Mouse (Mus musculus): ENCODE measurements around the gene Xpr1.

The Xpr1 gene

DNA sequence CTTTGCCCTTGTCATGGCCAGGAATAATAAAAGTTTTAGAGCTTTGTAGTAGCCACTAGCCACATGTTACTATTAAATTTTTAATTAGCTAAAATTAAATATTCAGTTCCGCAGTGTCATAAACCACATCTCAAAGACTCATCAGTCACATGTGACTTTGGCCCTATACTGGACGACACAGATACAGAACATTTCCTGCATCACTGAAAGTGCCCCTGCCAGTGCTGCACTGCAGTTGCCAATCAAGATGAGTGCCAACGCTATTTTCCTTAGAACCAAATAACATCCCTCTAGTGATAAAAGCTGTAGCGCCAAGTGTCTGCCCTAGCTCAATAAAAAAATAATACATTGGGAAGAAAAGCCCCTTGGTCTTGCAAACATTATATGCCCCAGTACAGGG lies 17.2 kb downstream of the Xpr1 start:
- no peak for DNase-seq (ENCODE audit: low read depth)

DNA sequence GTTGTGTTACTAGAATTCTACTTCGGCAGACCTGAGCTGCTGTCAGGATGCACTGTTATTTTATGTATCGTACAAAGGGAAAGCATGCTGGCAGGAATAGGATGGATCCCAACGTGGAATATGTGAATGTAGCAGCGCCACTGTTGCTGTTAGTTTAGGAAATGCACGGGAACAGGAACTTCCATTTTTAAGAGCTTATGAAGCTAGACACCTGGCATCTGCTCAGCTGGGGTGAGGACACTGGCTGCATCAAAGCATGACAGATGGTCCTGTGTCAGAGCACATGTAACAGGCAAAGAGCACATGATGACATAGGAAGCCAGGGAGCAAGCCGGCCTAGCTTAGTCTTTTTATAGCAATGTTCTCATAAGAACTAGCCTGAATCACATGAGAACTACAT lies 22.4 kb downstream of the Xpr1 start:
- no peak for DNase-seq (ENCODE audit: low read depth)

DNA sequence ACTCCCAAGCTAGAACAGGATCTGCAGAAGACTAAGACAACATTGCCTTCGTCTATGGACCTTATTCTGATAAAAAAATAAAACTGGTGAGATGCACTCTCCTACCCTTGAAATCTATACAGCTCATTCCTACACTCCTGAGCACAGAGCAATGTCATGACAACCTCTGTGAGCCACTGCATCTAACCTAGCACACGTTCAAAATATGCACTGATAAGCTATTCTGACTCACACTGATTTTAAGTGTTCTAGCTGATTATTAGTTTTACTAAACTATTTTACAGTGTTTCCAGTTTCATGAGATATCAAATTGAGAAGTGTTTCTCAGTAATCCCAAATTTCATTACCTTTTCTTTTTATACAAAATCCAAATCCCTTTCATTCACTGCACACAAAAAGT lies 23.2 kb downstream of the Xpr1 start:
- DNase-seq (ENCODE audit: low read depth): no peak

DNA sequence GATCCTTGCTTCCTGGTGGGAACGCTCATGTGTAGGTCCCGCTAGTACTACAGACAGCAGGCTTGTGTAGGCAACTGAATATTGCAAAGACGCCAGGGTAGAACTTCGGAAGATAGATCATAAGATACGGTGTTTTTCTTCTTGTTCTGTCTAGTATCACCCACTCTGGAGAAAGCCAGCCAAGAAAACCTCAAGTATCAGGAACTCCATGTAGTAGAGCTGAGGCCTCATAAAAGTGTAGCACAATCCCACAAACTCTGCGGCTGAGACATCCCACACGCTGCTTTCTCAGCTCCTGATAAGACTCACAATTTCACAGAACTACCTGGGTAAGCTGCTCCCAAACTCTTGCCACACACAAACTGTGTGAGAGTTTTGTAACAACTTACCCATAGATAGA lies 24.4 kb downstream of the Xpr1 start:
- no peak for DNase-seq (ENCODE audit: low read depth)

DNA sequence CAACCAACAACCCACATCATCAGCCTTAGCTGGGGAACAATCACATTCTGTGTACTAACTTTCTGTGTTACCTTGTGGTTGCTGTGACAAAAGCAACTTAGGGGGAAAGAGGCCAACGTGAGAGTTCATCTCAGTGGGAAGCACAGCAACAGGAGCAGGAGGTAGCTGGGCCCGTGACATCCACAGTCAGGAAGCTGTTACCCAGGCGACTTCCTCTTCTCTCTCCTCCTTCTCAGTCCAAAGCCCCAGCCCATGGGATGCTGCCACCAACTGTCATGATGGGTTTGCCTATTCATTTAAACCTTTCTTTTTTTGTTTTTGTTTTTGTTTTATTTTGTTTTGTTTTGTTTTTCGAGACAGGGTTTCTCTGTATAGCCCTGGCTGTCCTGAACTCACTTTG lies 25.7 kb downstream of the Xpr1 start:
- no peak for DNase-seq (ENCODE audit: low read depth)

DNA sequence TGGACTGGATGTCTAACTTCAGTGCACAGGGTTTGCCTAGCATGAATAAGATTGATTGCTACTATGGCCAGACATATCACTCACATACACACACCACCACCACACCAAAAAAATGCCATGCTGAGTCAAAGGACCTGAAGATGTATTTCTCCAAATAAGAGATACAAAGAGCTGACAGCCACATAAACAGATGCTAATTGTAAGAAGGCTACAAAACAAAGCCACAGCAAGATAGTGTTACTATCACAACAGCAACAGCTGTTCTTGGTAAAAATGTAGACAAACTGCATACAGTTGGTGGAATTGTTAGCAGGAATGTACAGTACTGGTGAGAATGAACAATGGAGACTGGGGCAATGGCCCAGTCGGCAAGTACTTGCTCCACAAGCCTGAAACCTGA lies 28.8 kb downstream of the Xpr1 start:
- no peak for DNase-seq (ENCODE audit: low read depth)

DNA sequence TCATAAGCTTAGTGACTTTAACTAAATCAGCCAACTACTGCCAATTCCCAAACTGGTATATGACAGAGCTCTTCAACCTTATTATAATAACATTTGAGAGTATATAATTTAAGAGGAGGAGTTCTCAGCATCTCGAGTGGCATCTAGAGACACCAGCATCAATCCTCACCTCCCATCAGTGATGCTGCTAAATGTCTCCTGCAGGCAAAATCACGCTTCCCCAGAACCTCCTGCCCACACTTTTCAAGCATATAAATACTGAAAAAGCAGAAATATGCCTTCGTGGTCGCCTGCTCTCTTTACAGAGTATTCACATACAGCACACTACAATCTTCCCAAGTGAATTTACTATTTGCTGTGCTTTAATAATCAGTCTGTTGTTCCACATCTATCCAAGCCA lies 30.7 kb downstream of the Xpr1 start:
- no peak for DNase-seq (ENCODE audit: low read depth)

DNA sequence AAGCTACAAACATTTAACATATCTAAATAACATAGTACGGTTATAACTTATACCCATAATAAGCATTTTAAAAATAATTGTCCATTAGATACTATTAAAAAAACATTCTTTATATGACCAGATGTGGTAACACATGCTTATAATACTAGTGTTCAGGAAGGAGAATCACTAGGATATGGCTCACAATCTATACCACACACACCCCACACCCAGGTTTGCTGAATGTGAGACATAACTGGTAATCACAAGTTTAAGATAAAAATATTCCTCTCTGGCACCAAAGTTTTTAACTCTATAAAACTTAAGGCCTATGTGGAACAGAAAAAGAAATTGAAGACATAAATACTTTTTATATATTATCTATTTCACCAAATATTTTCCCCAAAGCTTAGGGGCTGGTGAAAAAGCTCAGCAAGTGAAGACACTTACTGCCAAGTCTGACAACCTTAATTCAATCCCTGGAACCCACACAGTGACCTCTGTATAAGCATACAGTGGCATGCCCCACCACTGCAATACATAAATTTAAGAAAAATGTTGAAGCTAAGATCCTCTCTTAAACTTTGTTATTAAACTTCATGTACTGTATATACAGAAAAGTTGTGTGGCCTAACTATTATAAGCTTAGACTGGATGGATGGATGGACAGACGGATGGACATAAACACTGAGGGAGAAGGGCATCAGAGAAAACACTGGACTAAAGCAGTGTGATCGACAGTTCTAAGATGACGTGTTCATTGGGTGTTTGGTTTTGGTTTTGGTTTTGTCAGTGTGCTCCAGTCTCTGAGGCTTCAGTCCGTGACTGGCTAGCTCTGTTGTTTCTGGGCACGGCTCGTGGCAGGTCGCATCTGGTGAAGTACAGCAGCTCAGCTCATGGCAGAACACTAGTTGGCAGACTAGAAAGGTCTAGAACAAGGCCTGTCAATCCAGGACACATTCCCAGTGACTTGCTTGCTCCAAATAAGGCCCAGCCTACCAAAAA lies 33.6 kb downstream of the Xpr1 start:
- no peak for DNase-seq (ENCODE audit: low read depth)

DNA sequence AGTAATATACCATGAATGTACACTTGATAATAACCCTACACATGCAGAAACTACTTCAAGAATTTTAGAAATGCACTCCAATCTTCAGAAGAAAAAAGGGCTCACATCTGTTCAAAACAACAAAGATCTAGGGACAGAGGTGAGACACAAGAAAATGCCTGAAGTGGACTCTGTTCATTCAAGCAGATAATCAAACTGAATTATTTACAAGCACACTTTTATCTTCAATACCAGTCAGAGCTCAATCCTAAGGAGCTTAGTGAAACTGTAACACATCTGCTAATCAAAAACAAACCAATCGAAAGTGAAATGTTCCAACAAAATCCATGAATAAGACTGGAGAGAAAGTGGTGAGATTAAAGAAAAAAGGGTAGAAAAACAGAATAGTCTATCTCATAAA lies 35.3 kb downstream of the Xpr1 start:
- no peak for DNase-seq (ENCODE audit: low read depth)

DNA sequence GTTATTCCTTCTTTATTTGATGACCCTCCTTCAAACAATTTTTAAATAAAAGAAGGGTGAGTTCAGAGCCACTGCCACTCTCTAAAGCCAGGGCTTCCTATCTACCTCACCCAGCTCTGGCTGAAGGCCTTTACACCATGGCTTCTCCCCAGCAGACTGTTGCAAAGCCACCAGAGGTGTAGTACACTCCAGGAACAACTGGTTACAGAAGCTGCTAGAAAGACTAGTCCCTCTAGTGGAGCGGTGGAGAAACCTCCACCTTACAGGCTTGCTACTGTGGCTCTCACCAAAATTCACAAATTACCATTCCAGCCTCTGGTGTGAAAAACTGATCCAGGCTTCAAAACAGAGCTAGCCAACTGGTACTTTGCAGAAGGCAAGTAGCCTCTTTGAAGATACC lies 37.9 kb downstream of the Xpr1 start:
- no peak for DNase-seq (ENCODE audit: low read depth)

DNA sequence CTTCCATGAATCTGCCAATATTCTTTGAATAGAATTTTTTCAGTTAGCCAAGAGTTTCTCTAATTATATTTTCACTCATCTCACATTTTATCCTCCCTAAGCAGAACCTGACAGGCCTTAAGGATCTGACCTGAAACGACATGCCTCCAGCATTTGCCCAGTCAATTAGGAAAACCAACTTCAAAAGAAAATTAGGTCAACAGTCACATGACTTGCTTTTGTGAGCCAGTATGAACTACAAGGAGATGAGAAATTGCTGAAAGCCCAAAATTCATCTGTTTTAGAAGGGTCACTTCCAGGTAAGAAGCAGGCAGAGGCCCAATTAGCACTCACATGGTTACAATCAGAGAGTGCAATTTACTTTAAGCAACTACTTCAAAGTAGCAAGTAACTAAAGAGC lies 44.4 kb downstream of the Xpr1 start:
- no peak for DNase-seq (ENCODE audit: low read depth)

DNA sequence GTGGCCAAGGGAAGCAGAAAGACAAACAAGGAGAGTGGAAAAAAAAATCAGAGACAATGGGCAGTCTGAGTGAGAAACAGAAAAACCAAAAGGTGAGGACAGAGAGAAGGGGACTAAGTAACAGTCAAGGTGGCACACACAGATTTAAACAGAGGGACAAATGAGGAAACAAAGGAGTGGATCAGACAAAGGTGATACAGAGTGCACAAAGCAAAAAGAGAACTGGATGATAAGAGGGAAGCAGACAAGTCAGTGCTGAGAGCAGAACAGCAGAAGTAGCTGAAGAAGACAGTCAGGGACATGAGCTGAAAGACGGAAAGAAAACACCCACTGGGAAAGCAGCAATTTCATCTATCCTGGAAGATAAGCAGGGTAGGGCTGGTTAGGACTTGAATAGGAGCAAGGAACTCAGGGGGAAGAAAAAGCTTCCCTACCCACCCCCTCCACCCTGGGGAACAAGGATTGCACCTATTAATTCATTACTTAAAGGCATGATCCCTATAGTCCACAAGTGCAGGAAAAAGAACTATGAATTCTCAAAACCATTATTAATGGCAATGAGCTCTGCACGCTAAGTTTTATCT lies 47.0 kb downstream of the Xpr1 start:
- DNase-seq (ENCODE audit: low read depth): no peak

DNA sequence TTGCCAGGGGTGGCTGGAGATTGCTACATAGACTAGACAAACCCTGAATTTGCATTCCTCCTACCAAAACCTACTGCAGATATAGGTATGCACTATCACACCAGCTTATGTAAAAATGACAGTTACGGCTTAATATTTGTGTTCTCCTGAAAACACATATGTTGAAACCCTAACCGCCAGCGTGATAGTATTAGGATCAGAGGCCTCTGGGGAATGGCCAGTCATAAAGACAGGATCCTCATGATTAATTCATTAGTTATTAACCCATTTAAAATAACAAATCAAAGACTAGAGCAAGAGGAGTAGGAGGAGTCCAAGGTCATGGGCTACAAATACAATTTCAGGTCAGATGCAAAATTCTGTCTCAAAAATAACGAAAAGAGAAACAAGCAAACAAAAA lies 50.8 kb downstream of the Xpr1 start:
- DNase-seq (ENCODE audit: low read depth): no peak

DNA sequence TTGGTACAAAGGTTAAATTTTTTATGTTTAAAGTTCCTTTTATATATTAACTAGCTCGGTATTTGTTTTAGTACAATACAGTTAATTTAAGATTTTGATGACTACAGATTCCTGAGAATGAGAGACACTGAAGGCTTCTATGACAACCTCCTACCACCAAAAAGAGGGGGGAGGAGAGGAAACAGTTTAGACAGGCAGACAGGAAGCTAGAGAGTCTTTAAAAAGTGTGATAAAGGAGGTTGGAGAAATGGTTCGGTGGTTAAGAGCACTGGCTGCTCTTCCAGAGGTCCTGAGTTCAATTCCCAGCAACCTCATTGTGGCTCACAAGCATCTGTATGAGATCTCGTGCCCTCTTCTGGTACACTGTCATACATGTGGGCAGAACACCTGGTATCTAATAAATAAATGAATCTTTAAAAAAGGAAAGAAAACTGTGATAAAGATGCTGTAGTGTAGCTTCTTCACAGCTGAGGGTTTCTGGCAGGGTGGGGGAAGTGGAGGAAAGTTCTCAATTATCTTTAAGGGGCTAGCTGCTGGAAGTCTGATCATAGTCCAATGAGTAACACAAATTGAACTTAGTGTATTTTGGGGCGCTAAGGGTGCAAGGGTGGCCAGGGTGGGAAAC lies 55.6 kb downstream of the Xpr1 start:
- DNase-seq (ENCODE audit: low read depth): no peak

DNA sequence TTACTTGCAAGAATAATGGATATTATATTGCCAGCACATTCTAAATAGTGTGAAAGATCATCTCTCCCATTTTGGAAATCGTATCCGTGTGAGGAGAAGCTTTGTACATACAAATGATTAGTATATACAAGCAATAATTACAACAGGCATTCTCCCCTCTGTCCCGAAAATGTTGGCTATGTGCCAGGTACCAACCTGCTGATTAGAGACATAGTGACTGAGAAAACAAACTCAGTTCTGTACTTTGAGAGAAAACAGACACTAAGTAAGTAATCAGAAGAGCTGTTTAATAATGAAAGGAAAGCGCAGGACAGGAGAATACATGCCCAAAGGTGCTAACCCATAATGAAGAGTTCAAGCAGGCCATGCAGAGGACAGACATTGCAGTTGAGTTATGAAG lies 64.1 kb downstream of the Xpr1 start:
- DNase-seq (ENCODE audit: low read depth): peak; percentile 3

DNA sequence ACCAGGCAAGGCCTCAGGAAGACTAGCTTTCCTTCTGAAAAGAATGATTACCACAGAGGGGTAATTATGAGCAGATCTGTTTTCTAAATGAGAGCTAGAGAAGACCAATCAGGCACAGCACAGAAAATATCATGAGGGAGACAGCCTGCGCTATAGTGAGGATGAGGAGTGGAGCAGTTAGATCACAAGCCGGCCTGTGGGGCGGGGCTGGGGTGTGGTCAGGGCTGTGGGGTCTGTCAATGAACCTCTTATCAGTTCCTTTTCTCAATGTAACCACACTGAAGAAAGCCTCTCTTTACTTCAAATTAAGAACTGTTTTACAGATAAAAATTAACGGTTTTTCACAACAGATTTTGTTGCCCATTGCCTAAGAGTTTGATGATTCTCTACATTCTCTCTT lies 65.7 kb downstream of the Xpr1 start:
- DNase-seq (ENCODE audit: low read depth): no peak

DNA sequence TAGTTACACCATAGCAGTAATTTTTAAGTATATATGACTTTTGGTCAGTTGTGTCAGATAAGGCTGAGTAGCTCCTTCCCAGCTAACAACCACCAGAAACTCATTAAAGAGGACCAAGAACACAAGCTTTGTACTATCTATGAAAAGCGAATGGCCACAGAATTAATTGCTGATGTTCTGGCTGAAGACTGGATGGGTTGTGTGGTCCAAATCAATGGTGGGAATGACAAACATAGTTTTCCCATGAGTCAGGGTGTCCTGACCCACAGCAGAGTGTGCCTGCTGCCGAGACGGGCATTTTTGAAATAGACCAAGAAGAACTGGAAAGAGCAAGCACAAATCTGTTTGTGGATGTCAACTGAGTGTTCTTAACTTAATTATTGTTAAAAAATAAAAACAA lies 68.7 kb downstream of the Xpr1 start:
- DNase-seq (ENCODE audit: low read depth): peak; percentile 24

DNA sequence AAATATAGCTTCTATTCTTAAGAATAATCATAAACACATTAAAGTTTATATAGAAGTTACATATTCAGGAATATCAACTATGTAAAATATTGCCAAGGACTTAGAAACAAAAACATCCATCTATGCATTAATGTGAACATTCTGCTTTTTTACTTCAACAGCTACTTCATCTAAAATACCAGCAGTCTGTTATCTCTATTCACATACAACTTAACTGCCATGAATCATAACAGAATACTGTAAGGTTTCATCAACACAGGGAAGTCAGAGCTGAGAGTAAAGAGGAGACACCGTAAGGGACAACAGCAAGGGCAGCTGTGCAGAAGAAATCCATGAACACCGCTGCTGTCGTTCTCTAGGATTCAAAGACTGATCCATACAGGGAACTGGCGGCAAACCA lies 69.9 kb downstream of the Xpr1 start:
- no peak for DNase-seq (ENCODE audit: low read depth)

DNA sequence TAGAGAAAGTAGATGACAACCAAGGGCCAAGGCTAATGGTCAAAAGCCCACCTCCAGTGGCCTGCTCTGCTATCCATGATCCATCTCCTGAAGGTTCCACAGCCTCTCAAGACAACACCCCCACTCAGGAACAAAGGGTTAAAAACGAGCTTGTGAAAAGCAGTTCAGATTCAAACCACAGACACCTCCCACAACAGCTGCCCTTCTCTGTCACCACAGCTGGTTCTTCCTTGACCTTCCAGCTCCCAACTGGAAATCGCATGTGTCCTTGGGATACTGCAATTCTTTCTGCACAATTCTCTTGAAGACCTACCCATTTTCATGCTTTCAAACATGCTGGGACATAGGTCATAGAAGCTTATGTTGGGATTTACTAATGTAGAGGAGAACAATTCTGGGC lies 73.2 kb downstream of the Xpr1 start:
- DNase-seq (ENCODE audit: low read depth): no peak

DNA sequence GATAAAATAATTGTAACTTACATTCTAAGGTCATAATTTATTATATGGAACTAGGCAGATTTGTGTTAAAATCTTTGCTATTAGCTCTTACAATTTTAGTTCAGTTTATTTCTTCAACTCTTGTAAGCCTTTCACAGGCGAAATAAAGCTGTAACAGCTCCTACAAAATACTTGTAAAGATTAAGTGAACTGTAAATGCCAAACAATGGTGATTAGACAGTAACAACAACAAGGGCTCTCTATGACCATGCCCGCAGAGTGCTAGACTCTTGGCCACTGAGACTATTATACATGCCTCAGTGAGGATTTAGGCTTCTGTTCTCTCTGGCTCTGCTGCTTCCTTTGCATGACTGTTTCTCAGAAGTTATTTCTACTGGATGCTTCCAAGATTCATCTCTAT lies 77.6 kb downstream of the Xpr1 start:
- DNase-seq (ENCODE audit: low read depth): no peak

DNA sequence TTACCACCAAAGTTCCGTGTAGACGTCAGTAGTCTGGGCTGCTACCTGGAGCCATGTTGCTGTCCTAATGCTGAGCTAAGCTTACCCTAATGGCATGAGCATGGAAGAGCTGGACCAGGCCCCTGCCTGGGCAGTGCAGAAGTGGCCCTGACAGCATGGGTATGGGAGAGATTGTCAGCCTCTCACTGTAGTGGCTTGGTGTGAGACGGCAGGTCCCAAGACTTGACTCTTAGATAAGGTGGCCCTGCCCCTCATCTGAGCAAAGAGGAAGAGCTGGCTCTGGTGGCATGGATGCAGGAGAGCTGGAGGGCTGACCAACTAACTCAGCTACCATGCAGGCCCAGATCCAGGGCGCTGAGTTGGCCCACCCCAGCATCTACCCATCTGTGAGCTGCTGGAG lies 79.9 kb downstream of the Xpr1 start:
- DNase-seq (ENCODE audit: low read depth): no peak

DNA sequence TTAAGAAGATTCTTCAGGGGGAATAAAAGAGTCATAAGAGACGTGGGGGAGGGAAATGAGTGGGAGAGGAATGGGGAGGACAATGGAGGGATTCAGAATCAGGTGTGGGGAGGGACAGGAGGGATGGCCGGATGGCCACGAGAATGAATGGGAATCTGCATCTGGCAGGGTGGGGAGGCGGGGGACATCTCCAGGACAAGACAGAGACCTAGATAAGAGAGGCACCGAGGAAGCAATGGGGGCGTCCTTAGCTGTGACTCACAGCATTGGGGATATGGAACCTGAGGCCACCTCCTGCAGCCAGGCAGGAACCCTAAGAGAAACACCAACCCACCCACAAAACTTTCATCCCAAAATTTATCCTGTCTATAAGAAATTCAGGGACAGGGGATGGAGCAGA lies 81.3 kb downstream of the Xpr1 start:
- no peak for DNase-seq (ENCODE audit: low read depth)

DNA sequence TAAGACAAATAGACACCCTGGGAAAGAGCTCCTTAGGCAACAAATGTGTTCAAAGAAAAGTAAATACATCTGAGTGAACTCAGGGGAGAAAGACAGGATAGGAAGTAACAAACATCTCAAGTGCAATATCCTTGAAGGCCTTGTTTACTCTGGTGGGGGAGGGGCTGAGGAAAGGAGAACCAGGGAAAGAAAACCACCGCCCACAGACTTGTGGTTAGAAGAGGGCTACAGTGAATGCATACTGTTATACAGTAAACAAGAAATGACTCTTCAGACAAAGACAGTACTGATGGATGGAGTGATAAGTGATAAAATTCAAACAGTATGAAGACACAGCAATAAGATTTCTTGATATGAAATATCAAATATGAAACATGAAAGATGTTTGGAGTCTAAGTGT lies 95.0 kb downstream of the Xpr1 start:
- no peak for DNase-seq (ENCODE audit: low read depth)

All from NIH3T3 (cell line).